Mouse (Mus musculus) hindbrain, postnatal 0 days (tissue): ENCODE measurements around the gene Dido1. TPM values are rescaled to one million over a fixed set of nuclear protein-coding genes. Genes with fewer than 3 reads are reported as not detected.

ENCODE experiments used
- ATAC-seq: fragments of 200-750 bp; cut with Nextera tagmentation; 2 replicates; pipeline ENCODE4 v1.8.0; 2017; ENCODE audit warnings: mild to moderate bottlenecking, moderate TSS enrichment, moderate library complexity
- DNase-seq: peaks from one replicate; pipeline ENCODE4 v3.0.0-alpha.2; 2015; ENCODE audit warnings: low spot score
- H3K27ac ChIP-seq: fragments of 300-500 bp; sonication (generic); 2 replicates; pipeline ENCODE4 v1.5.1; 2014; ENCODE audit warnings: mild to moderate bottlenecking
- H3K27me3 ChIP-seq: fragments of 300-500 bp; sonication (generic); 2 replicates; pipeline ENCODE4 v1.6.1; 2014; ENCODE audit warnings: low read length, mixed read lengths; ENCODE audit not compliant: insufficient read depth
- H3K36me3 ChIP-seq: fragments of 300-500 bp; sonication (generic); 2 replicates; pipeline ENCODE4 v1.6.1; 2014; ENCODE audit warnings: low read length, mixed read lengths; ENCODE audit not compliant: insufficient read depth
- H3K4me1 ChIP-seq: fragments of 300-500 bp; sonication (generic); 2 replicates; pipeline ENCODE4 v1.6.1; 2014; ENCODE audit warnings: antibody characterized with exemption, low read length, mixed read lengths; ENCODE audit not compliant: insufficient read depth
- H3K4me2 ChIP-seq: fragments of 300-500 bp; sonication (generic); 2 replicates; pipeline ENCODE4 v1.6.1; 2014; ENCODE audit warnings: low read depth, mild to moderate bottlenecking, low read length, moderate library complexity, mixed read lengths
- H3K4me3 ChIP-seq: fragments of 300-500 bp; sonication (generic); 2 replicates; pipeline ENCODE4 v1.5.1; 2014; ENCODE audit warnings: low read length
- H3K9ac ChIP-seq: fragments of 300-500 bp; sonication (generic); replicated peaks from 2 replicates; pipeline ENCODE4 v1.6.1; 2014; ENCODE audit warnings: mild to moderate bottlenecking, low read length, moderate library complexity, mixed read lengths
- H3K9me3 ChIP-seq: fragments of 300-500 bp; sonication (generic); 2 replicates; pipeline ENCODE4 v1.6.1; 2016; ENCODE audit warnings: low read length, mixed read lengths
- CTCF ChIP-seq: IDR thresholded peaks from 2 replicates; pipeline ENCODE4 v1.5.1; 2016; ENCODE audit warnings: antibody characterized with exemption, control low read depth, low read depth
- WGBS: fragments of 180-500 bp; shearing (Covaris S2); extraction: QIAGEN DNeasy Blood & Tissue Kit; methylation state at CpG from one replicate; pipeline ENCODE4 v1.1.7; 2014; 5-methylcytosine and 5-hydroxymethylcytosine counted together
- polyA plus RNA-seq: library from polyadenylated mRNA; unstranded; fragments of >200 nt; fragmentation: Nextera tagmentation; extraction: Ambion mirVana; gene quantifications from 2 replicates; pipeline ENCODE4 v1.2.1, GENCODE M21; 2015
- total RNA-seq: library from RNA; depleted of rRNA; stranded (reverse); fragments of >200 nt; gene quantifications from 2 replicates; pipeline ENCODE4 v1.2.3, GENCODE M21; 2014; rRNA removed

Gene Dido1
- 35.7 and 36.3 TPM in 2 replicates for total RNA-seq
- polyA plus RNA-seq = 21.7 and 22.8 TPM in 2 replicates

DNA sequence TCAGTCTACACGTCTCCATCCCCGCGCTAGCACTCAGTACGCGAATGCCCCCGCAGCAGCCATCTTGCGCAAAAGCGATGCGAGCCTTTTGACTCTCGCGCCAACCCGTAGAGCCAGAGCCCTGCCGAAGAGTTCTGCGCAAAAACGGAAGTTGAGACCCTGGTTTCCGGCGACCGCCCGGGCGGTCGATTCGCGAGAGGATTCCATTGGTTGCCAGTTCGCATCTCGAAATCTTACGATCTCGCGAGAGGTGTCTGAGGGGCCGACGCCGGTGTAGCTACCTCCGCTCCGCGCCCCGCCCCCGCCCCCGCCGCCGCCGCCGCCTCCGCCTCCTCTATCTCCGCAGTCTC lies at the start of gene Dido1, which contains the start of gene Gid8:
Gene Dido1, minus strand, starts transcription at position 77 of the 350 bp plus-strand sequence.
Gene Gid8, plus strand, starts transcription at position 195 of the 350 bp plus-strand sequence.
- H3K4me3 ChIP-seq = peak within 1 kb of the TSS; percentile 94
- no peaks in the 10 kb centered on the region for H3K27me3 ChIP-seq
- TF ChIP-seq CTCF = no peak
- peak within 1 kb of the TSS; percentile 88 for H3K27ac ChIP-seq
- H3K9ac ChIP-seq = peak within 1 kb of the TSS; percentile 98
- peak within 1 kb of the TSS; percentile 86 for H3K4me2 ChIP-seq
- peaks cover 5% of the 10 kb centered on the region; the same call in 1 of the 2 replicates for H3K36me3 ChIP-seq
- peaks cover 18% of the 10 kb centered on the region for H3K4me1 ChIP-seq
- H3K9me3 ChIP-seq = no peaks in the 10 kb centered on the region
- 0% methylated on average over 43 of the region's 43 CpGs for WGBS
- ATAC-seq (peak; percentile 96), DNase-seq (peak; percentile 99)

- Histone ChIP-seq H3K9ac (no peak overlapping the region), H3K4me1 (peaks cover 5% of the 10 kb centered on the region), H3K4me2 (no peak overlapping the region), H3K9me3 (no peaks in the 10 kb centered on the region), H3K27me3 (no peaks in the 10 kb centered on the region), H3K36me3 (no peaks in the 10 kb centered on the region), H3K4me3 (no peak overlapping the region), H3K27ac (peak overlapping the region; percentile 45; the same call in 1 of the 2 replicates)
- TF ChIP-seq CTCF = no peak
- DNase-seq = peak; percentile 44
- 19% methylated on average over 15 of the region's 15 CpGs for WGBS
- ATAC-seq = peak; percentile 57; the same call in 1 of the 2 replicates
Measured at GRCm38 (mm10) chr2:180758513-180759263, 48.9 kb upstream of the Dido1 start.

GRCm38 (mm10) chr2:180756786-180757185 lies 47.0 kb upstream of the Dido1 start:
- H3K9me3 ChIP-seq = no peaks in the 10 kb centered on the region
- H3K27ac ChIP-seq = no peak overlapping the region
- no peak for ATAC-seq
- H3K4me1 ChIP-seq = peaks cover 5% of the 10 kb centered on the region
- H3K36me3 ChIP-seq = no peaks in the 10 kb centered on the region
- no peak for TF ChIP-seq CTCF
- H3K4me2 ChIP-seq = no peak overlapping the region
- WGBS = 12% methylated on average over 2 of the region's 2 CpGs
- no peak overlapping the region for H3K9ac ChIP-seq
- no peak overlapping the region for H3K4me3 ChIP-seq
- no peaks in the 10 kb centered on the region for H3K27me3 ChIP-seq
- DNase-seq = no peak

DNA sequence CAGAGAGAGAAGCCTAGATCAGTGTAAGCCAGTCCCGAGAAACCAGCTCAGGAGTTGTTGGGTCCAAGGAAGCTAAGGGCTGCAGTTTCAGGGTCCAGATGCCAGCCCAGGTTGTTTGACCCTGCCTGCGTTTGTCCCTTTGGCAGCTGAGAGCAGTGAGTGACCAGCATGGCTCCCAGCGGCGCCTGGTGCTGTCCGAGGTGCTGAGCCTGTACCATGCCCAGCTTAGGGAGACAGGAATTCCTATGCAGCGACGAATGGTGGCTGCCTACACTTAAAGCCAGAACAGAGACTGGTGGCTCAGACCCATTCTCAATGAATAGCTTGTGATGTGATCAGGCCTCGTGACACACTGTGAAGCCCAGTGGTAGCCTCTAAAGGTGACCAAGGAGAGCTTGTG lies 46.1 kb upstream of the Dido1 start:
- no peak overlapping the region for H3K4me3 ChIP-seq
- H3K36me3 ChIP-seq = no peaks in the 10 kb centered on the region
- H3K9me3 ChIP-seq = no peaks in the 10 kb centered on the region
- no peaks in the 10 kb centered on the region for H3K27me3 ChIP-seq
- no peak overlapping the region for H3K4me2 ChIP-seq
- no peak overlapping the region for H3K9ac ChIP-seq
- H3K4me1 ChIP-seq = peaks cover 5% of the 10 kb centered on the region
- WGBS = 16% methylated on average over 8 of the region's 8 CpGs
- no peak overlapping the region for H3K27ac ChIP-seq
- TF ChIP-seq CTCF = no peak
- DNase-seq (peak; percentile 53), ATAC-seq (peak; percentile 33; the same call in 1 of the 2 replicates)

DNA sequence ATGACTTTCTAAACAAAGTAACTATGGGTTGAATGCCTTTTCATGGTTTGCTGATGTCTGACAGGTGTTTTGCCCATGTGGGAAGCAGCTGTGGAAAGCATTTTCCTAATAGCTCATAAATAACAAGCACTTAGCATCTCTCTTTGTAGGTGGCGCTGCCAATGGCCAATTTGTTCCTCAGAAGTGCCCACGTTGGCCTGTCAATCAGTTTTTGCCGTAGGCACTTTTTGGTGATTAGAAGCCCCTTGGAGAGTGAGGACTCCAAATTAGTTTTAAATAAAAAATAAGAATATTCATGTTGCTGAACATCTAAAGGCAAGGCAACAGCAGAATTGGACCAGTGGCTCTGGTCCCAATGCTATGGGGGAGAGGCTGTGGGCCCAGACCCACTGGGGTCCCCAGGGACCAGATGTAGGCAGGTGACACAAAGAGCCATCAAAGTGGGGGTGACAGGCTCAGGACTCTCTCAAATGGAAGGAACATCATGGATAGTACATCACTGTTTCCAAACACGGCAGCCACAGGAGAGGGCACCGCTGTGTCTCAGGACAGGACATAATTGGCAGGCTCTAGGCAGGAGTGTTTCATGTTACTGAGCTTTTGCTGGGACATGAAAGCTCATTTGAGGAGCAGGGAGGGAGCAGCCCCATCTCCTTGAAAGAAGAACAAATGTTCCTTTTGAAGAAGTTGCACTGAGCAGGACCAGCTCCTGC lies 45.3 kb upstream of the Dido1 start:
- H3K27ac ChIP-seq = no peak overlapping the region
- no peak overlapping the region for H3K4me2 ChIP-seq
- no peak overlapping the region for H3K4me3 ChIP-seq
- DNase-seq (peak; percentile 34), ATAC-seq (no peak)
- no peak overlapping the region for H3K9ac ChIP-seq
- no peaks in the 10 kb centered on the region for H3K36me3 ChIP-seq
- H3K4me1 ChIP-seq = peaks cover 5% of the 10 kb centered on the region
- no peaks in the 10 kb centered on the region for H3K9me3 ChIP-seq
- 55% methylated on average over 5 of the region's 5 CpGs for WGBS
- no peaks in the 10 kb centered on the region for H3K27me3 ChIP-seq
- TF ChIP-seq CTCF = no peak

GRCm38 (mm10) chr2:180748904-180749303 lies 39.1 kb upstream of the Dido1 start:
- DNase-seq (no peak), ATAC-seq (no peak)
- no peak overlapping the region for H3K9ac ChIP-seq
- no peak for TF ChIP-seq CTCF
- no peak overlapping the region for H3K4me2 ChIP-seq
- 59% methylated on average over 5 of the region's 5 CpGs for WGBS
- H3K36me3 ChIP-seq = no peaks in the 10 kb centered on the region
- no peaks in the 10 kb centered on the region for H3K4me1 ChIP-seq
- H3K27ac ChIP-seq = no peak overlapping the region
- no peak overlapping the region for H3K4me3 ChIP-seq
- no peaks in the 10 kb centered on the region for H3K27me3 ChIP-seq
- H3K9me3 ChIP-seq = no peaks in the 10 kb centered on the region
